Mouse (Mus musculus) left cerebral cortex, postnatal 25 days (tissue): Measurements from ENCODE around the gene Arfgef2. TPM values are rescaled to one million over a fixed set of nuclear protein-coding genes. Genes with fewer than 3 reads are reported as not detected.

ENCODE experiments used
- DNase-seq, 2 experiments: peaks; one replicate each; pipeline ENCODE4 v3.0.0; 2022; ENCODE audit warnings: low spot score in 2 of 2, mixed read lengths in 1 of 2
- intact Hi-C: fragments of 180-260 bp; cut with DNase I; formaldehyde crosslinking; loops from one replicate; pipeline ENCODE4 v1.15.1; 2025
- total RNA-seq, 2 experiments: library from RNA; stranded (reverse); gene quantifications; 2 replicates each; pipeline ENCODE4 v1.2.3; 2021

Gene Arfgef2
- total RNA-seq, 2 experiments from 2014 or later = 52.7 to 54.6 TPM

DNA sequence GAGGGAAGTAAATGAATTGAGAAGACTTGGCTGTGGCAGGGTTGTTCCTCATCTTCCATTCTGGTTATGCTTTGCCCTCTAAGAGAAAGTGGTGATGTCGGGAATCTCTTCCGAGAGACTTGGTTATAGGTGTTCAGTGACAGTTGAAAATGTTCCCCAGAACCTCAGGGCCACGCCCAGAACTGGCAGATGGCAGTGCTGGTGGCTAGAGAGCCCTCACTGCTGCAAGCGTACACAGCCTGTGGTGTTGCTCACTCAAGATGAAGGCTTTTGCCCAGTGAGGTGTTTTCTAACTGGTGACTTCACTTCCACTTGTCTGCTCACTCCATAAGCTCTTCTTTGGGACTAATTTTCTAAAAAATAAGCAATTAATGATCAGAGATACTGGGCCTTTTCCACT, 36.4 kb downstream of the Arfgef2 start:
- intact Hi-C loops = no loop called here
- no peak for DNase-seq

GRCm38 (mm10) chr2:166850691-166851090, 45.3 kb downstream of the Arfgef2 start:
- DNase-seq = no peak
- intact Hi-C loops = no loop called here

GRCm38 (mm10) chr2:166852270-166852669, 46.9 kb downstream of the Arfgef2 start:
- intact Hi-C loops = no loop called here
- DNase-seq = no peak

DNA sequence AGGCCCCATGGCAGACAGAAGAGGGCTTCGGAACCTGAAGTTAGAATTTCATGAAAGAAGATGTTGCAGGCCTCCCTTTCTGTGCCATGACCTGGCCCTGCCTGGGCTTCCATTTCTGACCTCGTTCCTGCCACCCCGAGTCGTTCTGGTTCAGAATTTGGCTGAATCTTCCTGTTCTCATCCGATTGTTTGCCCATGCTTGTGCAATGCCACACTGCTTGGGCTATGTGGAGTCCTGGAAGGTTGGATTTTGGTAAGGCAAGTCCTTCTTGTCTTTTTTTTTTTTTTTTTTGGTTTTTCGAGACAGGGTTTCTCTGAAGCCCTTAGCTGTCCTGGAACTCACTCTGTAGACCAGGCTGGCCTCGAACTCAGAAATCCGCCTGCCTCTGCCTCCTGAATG, 50.4 kb downstream of the Arfgef2 start:
- intact Hi-C loops = loop anchor here (5.0 kb wide), 1 partner anchor 263 kb away; no protein-coding TSS in a partner anchor
- DNase-seq = no peak

DNA sequence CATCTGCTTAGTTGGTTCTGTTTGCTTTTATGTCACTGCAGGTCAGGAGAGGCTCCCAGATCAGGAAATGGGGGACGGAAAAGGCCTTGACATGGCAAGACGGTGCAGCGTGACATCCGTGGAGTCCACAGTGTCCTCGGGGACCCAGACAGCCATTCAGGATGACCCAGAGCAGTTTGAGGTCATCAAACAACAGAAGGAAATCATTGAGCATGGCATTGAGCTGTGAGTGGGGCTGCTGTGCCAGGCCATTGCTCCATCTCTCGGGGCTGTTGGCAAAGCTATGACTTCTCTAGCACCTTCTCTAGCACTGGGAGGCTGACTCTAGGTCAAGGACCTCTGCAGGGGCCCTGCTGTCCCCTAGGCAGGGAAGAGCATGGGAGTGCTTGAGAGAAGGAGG, 51.0 kb downstream of the Arfgef2 start:
- intact Hi-C loops = loop anchor here (5.0 kb wide), 1 partner anchor 264 kb away; no protein-coding TSS in a partner anchor
- DNase-seq = no peak

DNA sequence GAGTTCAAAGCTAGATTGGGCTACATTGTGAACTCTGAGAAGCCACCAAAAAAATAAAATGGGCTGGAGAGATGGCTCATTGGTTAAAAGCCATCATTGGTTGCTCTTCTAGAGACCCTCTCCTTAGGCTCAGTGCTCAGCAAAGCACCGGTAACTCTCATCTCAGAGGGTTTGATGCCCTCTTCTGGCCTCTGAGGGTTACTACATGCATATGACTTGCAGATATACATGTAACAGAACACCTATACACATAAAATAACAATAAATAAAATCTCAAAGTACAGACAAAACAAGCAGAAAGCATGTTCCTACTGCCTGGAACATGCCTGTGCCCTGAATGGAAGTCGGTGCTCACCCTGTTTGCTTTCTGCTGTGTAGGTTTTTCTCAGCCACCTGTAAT, 51.7 kb downstream of the Arfgef2 start:
- intact Hi-C loops = loop anchor here (5.0 kb wide), 1 partner anchor 265 kb away; no protein-coding TSS in a partner anchor
- no peak for DNase-seq

DNA sequence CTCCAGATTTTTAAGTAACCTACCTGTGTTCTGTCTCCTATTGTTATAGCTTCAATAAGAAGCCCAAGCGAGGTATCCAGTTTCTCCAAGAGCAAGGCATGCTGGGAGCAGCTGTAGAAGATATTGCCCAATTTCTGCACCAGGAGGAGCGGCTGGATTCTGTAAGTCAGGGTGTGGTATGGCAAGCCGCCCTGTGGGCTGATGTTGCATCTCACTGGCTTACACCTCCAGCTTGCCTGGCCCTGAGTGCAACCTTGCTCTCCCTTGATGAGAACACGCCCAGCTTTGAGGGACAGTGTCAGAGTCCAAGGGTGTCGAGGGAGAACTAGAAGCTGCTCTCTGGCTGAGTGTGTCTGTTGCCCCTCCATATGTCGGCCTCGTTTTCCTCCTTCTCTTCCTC, 53.8 kb downstream of the Arfgef2 start:
- no peak for DNase-seq
- intact Hi-C loops = loop anchor here (5.0 kb wide), 1 partner anchor 267 kb away; no protein-coding TSS in a partner anchor

- intact Hi-C loops = no loop called here
- no peak for DNase-seq
These were observed 57.1 kb downstream of the Arfgef2 start for GRCm38 (mm10) chr2:166862505-166862904.

DNA sequence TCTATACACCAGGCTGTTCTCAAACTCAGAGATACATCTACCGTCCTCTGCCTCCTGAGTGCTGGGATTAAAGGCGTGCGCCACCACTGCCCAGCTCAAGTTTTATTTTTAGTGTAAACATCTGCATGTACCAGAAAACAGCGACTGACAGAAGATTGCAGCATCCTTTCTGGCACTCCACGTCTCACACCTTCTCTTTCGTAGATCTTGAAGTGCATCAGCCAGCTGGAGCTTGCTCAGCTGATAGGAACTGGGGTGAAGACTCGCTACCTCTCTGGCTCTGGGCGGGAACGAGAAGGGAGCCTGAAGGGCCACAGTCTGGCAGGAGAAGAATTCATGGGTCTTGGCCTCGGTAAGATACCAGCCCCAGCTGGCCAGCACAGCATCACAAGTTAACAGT, 60.1 kb downstream of the Arfgef2 start:
- DNase-seq = peak in 1 of 2 experiments; percentile 21
- intact Hi-C loops = no loop called here

GRCm38 (mm10) chr2:166870271-166870865, 65.0 kb downstream of the Arfgef2 start:
- DNase-seq = no peak
- intact Hi-C loops = no loop called here

DNA sequence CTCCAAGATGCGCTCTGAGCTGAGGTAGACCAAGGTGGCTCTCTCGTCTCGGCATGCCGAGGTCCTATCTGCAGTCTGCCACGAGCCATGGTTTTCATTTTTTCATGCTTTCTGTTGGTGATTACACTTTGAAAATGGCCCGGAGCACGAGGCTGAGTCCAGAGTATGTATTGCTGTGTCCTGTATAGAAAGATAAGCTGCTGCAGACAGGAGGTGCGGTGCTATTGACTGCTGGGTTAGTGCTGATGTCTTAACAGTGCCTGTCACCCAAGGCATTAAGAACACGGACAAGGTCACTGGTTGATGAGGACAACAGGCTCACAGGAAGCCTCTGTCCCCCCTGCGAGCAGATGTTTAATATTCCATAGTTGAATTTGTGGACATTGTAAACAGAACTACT, 65.5 kb downstream of the Arfgef2 start:
- intact Hi-C loops = no loop called here
- DNase-seq = no peak

DNA sequence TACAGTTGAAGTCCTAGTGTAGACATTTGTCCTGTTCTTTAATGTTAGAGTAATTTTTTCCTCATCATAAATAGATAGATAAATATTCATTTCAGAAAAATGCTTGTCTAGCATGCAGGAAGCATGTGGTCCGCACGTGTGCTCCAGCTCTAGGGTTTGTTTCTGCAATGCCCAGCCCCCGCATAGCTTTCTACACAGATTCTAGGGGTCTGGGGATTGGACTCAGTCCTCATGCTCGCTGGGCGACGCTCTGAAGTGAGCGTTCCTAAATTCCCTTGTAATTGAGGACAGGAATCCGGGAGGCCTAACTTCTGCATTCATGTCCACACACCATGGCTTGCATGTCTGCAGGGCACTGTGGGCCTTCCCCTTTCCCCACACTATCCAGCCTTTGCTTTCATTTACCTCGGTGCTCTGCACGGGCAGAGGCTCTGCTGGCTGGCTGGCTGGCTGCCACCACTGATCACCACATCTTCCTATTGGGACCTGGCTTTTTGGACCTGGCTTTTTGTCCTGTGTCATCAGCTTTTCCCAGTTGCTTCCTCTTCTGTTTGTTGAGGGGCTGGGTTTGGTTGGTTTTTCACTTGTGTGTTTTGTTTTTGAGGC, 69.4 kb downstream of the Arfgef2 start:
- intact Hi-C loops = no loop called here
- no peak for DNase-seq

DNA sequence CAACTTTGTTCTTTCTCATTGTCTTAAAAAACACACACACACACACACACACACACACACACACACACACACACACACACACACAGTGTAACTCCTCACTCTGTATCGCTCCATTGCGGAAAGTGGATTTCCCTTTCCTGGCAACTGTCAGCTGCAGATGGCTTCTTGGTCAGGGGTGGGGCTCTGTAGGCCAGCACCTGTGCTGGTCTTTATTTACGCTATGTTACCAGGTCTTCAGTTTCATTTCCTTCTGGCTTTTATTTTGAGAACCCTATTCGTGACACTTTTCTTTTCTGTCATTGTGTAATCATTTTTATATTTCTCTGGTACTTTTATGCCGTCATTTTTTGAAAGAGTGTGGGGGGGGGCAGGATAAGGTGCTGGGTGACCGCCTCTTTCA, 70.2 kb downstream of the Arfgef2 start:
- intact Hi-C loops = no loop called here
- no peak for DNase-seq

DNA sequence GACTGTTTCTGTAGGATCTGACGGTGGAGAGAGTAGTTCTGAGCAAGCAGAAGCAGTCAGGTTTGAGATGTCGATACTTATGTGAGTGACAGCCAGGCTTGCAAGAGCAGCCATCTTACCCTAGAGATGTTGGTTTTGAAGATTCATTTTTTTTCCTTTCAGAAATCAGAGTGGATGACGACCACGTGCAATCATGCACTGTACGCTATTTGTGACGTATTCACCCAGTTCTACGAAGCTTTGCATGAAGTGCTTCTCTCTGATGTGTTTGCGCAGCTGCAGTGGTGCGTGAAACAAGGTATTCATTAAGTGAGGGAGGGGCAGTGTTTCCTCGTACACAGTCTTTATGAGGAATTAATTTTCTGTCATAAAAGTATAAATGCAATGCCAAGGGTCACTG, 70.9 kb downstream of the Arfgef2 start:
- intact Hi-C loops = no loop called here
- no peak for DNase-seq

DNA sequence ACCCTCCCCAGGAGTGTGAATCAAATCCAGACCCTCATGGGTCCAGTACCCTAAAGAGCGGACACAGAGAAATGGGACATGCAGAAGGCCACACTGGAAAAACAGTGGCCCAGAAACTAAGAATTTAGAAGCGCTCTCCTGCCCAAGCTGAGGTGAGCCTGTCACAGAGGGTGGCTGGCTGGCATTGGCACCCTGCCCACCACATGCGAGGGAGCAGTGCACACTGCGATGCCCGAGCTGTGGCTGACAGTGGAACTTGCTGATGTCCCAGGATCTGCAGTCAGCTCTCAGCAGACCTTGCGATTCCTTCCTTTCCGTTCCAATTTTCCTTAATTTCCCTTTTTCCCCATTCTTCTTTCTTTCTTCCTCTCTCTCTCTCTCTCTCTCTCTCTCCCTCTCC, 79.7 kb downstream of the Arfgef2 start:
- DNase-seq = no peak
- intact Hi-C loops = no loop called here

- intact Hi-C loops = no loop called here
- no peak for DNase-seq
These were observed 80.2 kb downstream of the Arfgef2 start for GRCm38 (mm10) chr2:166885619-166886018.

DNA sequence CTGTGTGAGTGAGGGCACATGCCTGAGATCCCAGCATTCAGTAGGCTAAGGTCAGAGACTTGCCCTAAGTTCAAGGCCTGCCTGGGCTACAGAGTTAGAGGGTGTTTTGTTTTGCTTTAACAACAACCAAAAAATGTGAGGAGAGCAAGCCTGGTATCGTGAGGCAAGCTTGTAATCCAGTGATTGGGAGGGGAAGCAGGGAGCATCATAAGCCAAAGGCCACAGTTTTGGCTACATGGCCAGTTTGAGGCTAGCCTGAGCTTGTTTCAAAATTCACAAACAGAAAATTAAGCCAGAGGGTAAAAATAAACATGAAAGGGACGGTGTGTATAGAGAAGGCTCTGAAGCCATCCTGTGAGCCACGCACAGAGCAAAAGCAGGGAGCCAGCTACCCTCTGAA, 80.8 kb downstream of the Arfgef2 start:
- intact Hi-C loops = no loop called here
- DNase-seq = no peak

- intact Hi-C loops = no loop called here
- DNase-seq = no peak
These were observed 82.4 kb downstream of the Arfgef2 start for GRCm38 (mm10) chr2:166887816-166888215.

GRCm38 (mm10) chr2:166891366-166891880, 86.0 kb downstream of the Arfgef2 start:
- no peak for DNase-seq
- intact Hi-C loops = no loop called here

GRCm38 (mm10) chr2:166892158-166892680, 86.8 kb downstream of the Arfgef2 start:
- intact Hi-C loops = no loop called here

GRCm38 (mm10) chr2:166893036-166893435, 87.6 kb downstream of the Arfgef2 start:
- no peak for DNase-seq
- intact Hi-C loops = no loop called here

More at GRCm38 (mm10) chr2:166892158-166892680, 86.8 kb downstream of the Arfgef2 start:
- DNase-seq = no peak
